Mouse (Mus musculus) adrenal gland (tissue): Measurements from ENCODE around the gene Phactr4.

ENCODE experiments used
- microRNA-seq, 2 experiments: library from miRNA; unstranded; fragments of <30 nt; microRNA quantifications; one replicate each; pipeline ENCODE4; 2019

Phactr4 gene

Small RNA genes lying within 50 kb of the gene (microRNA-seq; reads per million reads assigned to microRNA genes)
- 0 reads per million in 2 experiments for gene Gm25707
